Mouse (Mus musculus) olfactory bulb, adult 2 months (tissue): ENCODE data around the gene Ptpn14.

Experiments used
- CTCF ChIP-seq: fragments of 200-500 bp; IDR thresholded peaks from 2 replicates; pipeline ENCODE4 v1.5.1; 2012; ENCODE audit warnings: low read depth, mild to moderate bottlenecking, low read length, moderate library complexity; ENCODE audit not compliant: insufficient read depth
- POLR2A ChIP-seq: fragments of 200-500 bp; IDR thresholded peaks from 2 replicates; pipeline ENCODE4 v1.6.1; 2012; ENCODE audit warnings: mild to moderate bottlenecking, low read depth, low read length, moderate library complexity; ENCODE audit not compliant: insufficient read depth

- TF ChIP-seq CTCF (no peak), POLR2A (no peak)
These were observed 21.7 kb downstream of the Ptpn14 start for GRCm38 (mm10) chr1:189749789-189750188.
